In genomic region chr1:133961281-133962134, GRCm38 (mm10) we compare ENCODE assay signal across 7 mouse cellular contexts. TPM values are rescaled to one million over a fixed set of nuclear protein-coding genes. Genes with fewer than 3 reads are reported as not detected.
DNase-seq lines count a peak whose midpoint lies in the region; ATAC-seq lines count a peak whose summit lies in the region.

No protein-coding gene starts in this region.

- WGBS in intestine, embryonic 16.5 days, result 25% methylated on average over 18 of the region's 18 CpGs
- WGBS in limb, embryonic 15.5 days, result 28% methylated on average over 18 of the region's 18 CpGs
- 11% methylated on average over 18 of the region's 18 CpGs for WGBS in midbrain, embryonic 15.5 days

- peak overlapping the region; percentile 2; the same call in 1 of the 2 replicates for H3K4me2 ChIP-seq in intestine, embryonic 16.5 days (ENCODE audit: low read depth, low read length)
- peak overlapping the region; percentile 19; the same call in 1 of the 2 replicates for H3K4me2 ChIP-seq in limb, embryonic 15.5 days
- no peak overlapping the region for H3K4me2 ChIP-seq in midbrain, embryonic 15.5 days

- H3K9me3 ChIP-seq in intestine, embryonic 16.5 days (ENCODE audit: control insufficient read depth, low read length), result no peaks in the 10 kb centered on the region
- no peaks in the 10 kb centered on the region for H3K9me3 ChIP-seq in limb, embryonic 15.5 days
- no peaks in the 10 kb centered on the region for H3K9me3 ChIP-seq in midbrain, embryonic 15.5 days

- H3K27ac ChIP-seq in intestine, embryonic 16.5 days (ENCODE audit: low read length), result peak overlapping the region; percentile 70
- H3K27ac ChIP-seq in limb, embryonic 15.5 days, result peak overlapping the region; percentile 48; the same call in 1 of the 2 replicates
- no peak overlapping the region for H3K27ac ChIP-seq in midbrain, embryonic 15.5 days

- peaks cover 24% of the 10 kb centered on the region for H3K4me1 ChIP-seq in intestine, embryonic 16.5 days (ENCODE audit: control insufficient read depth, insufficient read depth, low read length)
- peaks cover 33% of the 10 kb centered on the region for H3K4me1 ChIP-seq in limb, embryonic 15.5 days
- peaks cover 7% of the 10 kb centered on the region for H3K4me1 ChIP-seq in midbrain, embryonic 15.5 days

- H3K27me3 ChIP-seq in intestine, embryonic 16.5 days (replicated peaks; ENCODE audit: control insufficient read depth, insufficient read depth, low read length), result no peaks in the 10 kb centered on the region
- no peaks in the 10 kb centered on the region for H3K27me3 ChIP-seq in limb, embryonic 15.5 days
- no peaks in the 10 kb centered on the region for H3K27me3 ChIP-seq in midbrain, embryonic 15.5 days (replicated peaks)

- H3K9ac ChIP-seq in intestine, embryonic 16.5 days (ENCODE audit: low read depth, low read length), result peak overlapping the region; percentile 37; the same call in 1 of the 2 replicates
- no peak overlapping the region for H3K9ac ChIP-seq in limb, embryonic 15.5 days
- no peak overlapping the region for H3K9ac ChIP-seq in midbrain, embryonic 15.5 days

- no peak overlapping the region for H3K4me3 ChIP-seq in intestine, embryonic 16.5 days (ENCODE audit: low read length)
- H3K4me3 ChIP-seq in limb, embryonic 15.5 days, result no peak overlapping the region
- H3K4me3 ChIP-seq in midbrain, embryonic 15.5 days, result no peak overlapping the region

- no peaks in the 10 kb centered on the region for H3K36me3 ChIP-seq in intestine, embryonic 16.5 days (ENCODE audit: control insufficient read depth, insufficient read depth, low read length)
- no peaks in the 10 kb centered on the region for H3K36me3 ChIP-seq in limb, embryonic 15.5 days
- no peaks in the 10 kb centered on the region for H3K36me3 ChIP-seq in midbrain, embryonic 15.5 days (replicated peaks)

- ATAC-seq in intestine, embryonic 16.5 days, result peak; percentile 84
- peak; percentile 75 for ATAC-seq in limb, embryonic 15.5 days (ENCODE audit: insufficient number of reproducible peaks, low FRiP score, low TSS enrichment, low read depth)
- ATAC-seq in midbrain, embryonic 15.5 days (replicated peaks), result peak; percentile 52; the same call in 1 of the 2 replicates

- peak; percentile 90 for DNase-seq in adrenal gland, postnatal 14 days
- peak; percentile 82 for DNase-seq in embryo, embryonic 10 days (ENCODE audit: low spot score)
- DNase-seq in gastrocnemius, postnatal 4 days (ENCODE audit: low spot score in 2 of 2), result peak; percentile 55 to 83
- DNase-seq in testis, postnatal 10 days (ENCODE audit: low spot score), result peak; percentile 89

RNA-seq across cellular contexts. Expression of gene Prelp, which starts 40.3 kb away (rescaled TPM):
- total RNA-seq in adrenal gland, postnatal 14 days (2021), result 100 and 111 TPM in 2 replicates
- total RNA-seq in gastrocnemius, postnatal 4 days (2021), result 10 to 100 TPM; 25.2 to 27.4 TPM
- polyA plus RNA-seq in intestine, embryonic 16.5 days (2015; fragmentation: Nextera tagmentation; extraction: Ambion mirVana), result 2.7 and 2.9 TPM in 2 replicates
- polyA plus RNA-seq in limb, embryonic 15.5 days (2015; fragmentation: Nextera tagmentation; extraction: Ambion mirVana), result 17.9 and 20.3 TPM in 2 replicates
- 8.4 and 9.5 TPM in 2 replicates for polyA plus RNA-seq in midbrain, embryonic 15.5 days (2015; fragmentation: Nextera tagmentation; extraction: Ambion mirVana)

RNA-seq across cellular contexts. Expression of gene Optc, which starts 53.7 kb away (rescaled TPM):
- 1.2 and 2.1 TPM in 2 replicates for total RNA-seq in adrenal gland, postnatal 14 days (2021)
- under 1 TPM; 0.22 to 0.49 TPM for total RNA-seq in gastrocnemius, postnatal 4 days (2021)
- 1.1 and 1.3 TPM in 2 replicates for polyA plus RNA-seq in intestine, embryonic 16.5 days (2015; fragmentation: Nextera tagmentation; extraction: Ambion mirVana)
- polyA plus RNA-seq in limb, embryonic 15.5 days (2015; fragmentation: Nextera tagmentation; extraction: Ambion mirVana), result 0.71 and 0.83 TPM in 2 replicates
- 2.8 and 3.7 TPM in 2 replicates for polyA plus RNA-seq in midbrain, embryonic 15.5 days (2015; fragmentation: Nextera tagmentation; extraction: Ambion mirVana)
